Mouse (Mus musculus) kidney, adult 18-20 months (tissue): ENCODE results near the gene Fam129b.
A peak's percentile ranks its signal among the peaks of the same experiment; 100 is the strongest.

Source experiments
- DNase-seq: peaks from one replicate; pipeline ENCODE4 v3.0.0; 2021

Fam129b gene

DNA sequence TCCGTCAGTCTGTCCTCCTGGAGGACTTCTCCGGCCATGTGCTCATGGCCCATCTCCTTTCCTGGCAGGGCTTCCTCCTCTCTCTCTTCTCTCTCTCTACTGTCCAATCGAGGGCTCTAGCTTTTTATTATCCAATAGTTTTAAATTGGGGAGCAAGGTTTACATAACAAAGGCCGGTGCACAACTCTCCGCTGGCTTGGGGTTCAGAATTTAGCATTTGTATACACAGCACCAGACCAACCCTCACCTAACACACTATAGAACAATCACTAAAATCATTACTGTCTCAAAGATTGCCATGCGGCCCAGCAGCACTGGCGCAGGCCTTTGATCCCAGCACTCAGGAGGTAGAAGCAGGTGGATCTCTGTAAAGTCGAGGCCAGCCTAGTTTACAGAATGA is 15.1 kb upstream of the Fam129b start:
- no peak for DNase-seq

DNA sequence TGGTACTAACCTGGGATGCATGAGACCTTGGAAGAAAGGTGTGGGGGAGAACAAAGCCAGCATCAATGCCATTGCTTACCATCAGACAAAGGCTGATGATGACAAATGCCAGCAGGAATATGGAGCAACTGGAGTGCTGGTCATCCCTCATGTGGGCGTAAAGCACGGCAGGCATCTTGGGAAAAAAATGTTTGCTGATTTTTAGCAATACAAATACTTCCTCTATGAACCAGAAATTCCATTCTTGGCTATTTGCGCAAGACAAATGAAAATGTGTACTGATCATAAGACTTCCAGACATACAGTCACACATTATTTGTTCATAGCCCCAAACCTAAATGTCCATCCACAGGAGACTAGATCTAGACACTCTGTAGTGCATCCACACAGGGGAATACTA is 12.6 kb upstream of the Fam129b start:
- no peak for DNase-seq

DNA sequence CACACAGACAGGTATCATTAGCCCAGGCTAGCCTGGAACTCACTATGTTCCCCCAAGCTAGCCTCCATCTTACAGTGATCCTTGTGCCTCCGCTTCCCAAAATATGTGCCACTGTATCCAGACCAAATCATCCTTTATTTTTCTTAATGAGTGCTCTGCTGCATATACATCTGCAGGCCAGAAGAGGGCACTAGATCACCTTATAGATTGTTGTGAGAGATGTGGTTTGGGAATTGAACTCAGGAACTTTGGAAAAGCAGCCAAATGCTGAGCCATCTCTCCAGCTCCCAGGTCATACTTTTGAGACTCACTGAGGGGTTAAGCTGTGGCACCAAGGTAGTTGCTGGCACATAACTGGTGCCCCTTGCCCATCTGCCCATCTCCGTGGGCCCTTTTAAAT is 11.2 kb upstream of the Fam129b start:
- DNase-seq = peak; percentile 26

DNA sequence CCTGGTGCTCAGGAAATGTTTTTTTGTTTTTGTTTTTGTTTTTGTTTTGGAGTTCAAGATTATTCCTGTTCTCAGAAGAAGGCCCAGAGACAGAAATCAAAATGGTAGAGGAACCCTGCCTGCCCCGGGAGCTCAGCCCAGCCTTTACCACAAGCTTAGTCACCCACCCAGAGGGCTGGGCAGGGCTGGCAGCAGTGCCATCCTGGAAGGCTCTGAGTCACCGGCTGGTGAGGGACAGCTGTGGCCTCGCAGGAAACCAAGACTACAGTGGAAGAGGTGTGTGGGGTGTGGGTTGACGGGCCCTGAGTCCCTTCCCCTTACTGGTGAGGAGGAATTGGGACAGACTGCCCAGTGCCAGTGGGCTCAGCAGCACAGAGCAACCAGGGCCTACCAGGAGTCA is 8.6 kb upstream of the Fam129b start:
- no peak for DNase-seq

DNA sequence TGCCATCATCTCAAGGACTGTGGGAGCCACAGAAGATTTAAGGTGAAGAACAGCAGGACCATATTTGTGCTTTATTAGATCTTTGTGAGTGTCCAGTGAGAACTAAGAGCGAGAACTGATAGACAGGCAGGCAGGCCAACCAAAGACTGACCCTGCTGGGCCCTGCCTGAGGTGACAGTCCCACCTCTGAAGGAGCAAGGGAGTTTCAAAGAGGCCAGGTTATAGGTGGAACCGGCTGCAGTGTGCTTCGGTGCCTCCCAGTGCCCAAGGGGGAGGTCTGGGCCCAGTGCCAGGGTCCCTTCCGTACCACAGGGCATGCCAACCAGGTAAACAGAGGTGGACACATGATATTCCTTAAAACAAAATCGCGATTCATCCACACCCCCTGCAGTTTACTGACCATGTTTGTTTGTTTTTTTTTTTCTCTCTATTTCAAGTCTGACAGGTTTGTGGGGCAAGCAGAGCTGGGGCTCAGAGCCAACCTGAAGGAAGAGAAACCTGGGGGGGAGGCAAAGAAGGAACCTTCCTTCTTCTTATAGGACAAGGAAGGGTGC is 6.1 kb upstream of the Fam129b start:
- DNase-seq = peak; percentile 33

DNA sequence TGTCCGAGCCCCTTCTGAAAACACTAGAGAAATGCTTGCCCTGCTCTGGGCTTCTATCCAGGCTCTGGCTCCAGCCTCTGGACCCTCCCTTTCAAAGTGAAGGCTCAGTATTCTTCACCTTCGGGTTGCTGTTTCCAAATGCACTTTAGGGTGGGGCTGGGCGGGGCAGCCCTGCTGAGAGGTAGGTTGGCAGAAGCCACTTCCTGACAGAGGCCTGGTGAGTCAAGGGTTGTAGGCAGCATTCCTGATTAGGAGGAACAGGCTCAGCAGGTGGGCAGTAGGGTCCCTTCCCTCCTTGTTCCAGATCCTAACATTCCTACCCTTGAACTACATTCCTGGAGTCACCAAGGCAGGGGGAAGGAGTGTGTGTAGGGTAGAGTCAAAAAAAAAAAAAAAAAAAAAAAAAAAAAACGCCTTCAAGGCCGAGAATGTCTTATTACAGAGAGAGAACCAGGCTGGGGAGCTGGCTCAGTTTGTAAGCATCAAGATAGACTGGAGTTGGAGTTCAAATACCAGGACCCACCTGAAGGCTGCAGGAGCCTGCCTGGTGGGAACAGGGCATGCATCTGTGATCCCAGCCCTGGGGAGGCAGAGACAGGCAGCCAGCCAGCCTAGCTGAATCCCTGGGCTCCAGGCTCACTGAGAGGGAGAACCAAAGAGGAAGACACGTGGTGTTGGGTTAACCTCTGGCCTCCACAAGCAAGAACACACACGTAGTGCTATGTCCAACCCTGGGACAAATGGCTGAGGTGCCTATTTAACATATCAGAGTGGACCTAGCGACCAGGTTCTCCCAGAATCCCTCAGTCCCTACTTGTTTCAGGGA is 5.4 kb upstream of the Fam129b start:
- no peak for DNase-seq

DNA sequence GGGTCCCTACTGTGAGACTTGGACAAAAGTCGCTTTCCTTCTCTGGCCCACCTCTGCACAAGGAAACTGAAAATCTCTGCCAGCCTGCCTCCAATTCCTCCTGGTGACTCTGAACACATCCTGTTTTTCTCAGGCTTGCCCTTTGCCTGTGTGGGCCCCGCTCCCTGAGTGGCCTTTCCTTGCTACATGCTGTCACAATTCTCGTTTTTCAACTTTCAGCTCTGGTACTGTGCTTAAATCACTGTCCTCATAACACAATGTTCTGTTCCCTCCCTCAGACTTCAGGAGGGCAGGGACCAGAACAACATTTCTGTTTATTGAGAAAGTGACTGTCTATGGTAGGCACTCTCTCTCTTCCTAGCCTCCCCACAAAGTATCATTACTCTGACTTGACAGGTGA is 1.8 kb upstream of the Fam129b start:
- no peak for DNase-seq

DNA sequence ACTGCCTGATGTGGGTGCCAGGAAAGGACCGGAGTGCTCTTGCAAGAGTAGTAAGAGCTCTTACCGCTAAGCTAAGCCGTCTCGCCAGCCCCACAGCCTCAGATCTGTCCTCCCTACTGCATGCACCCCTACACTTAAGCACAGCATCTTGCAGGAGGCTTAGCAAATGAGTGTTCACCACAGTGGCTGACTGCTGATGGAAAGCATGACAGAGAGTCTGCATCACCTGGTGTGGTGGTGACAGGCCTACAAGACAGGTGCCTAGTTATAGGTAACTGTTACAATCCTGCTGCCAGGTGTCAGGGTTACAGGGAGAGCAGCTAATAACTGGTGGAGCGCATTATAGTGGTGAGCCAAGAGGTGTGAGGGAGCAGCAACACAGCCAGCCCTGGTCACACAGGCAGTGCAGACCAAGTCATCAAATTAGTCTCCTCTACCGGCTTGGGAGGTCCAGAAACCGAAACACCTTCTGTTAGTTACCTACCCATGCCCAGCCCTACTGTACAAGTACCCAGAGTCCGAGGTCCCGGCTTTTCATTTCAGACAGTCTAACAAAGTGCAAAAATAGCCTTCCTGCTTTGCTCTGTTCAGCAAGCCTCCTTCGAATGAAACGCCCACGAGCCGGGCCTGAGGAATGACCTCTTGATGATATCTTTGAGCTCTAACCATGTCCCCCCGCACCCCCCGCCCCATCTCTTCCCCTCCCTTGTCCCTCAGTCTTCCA is 801 bp upstream of the Fam129b start:
- DNase-seq = no peak

DNA sequence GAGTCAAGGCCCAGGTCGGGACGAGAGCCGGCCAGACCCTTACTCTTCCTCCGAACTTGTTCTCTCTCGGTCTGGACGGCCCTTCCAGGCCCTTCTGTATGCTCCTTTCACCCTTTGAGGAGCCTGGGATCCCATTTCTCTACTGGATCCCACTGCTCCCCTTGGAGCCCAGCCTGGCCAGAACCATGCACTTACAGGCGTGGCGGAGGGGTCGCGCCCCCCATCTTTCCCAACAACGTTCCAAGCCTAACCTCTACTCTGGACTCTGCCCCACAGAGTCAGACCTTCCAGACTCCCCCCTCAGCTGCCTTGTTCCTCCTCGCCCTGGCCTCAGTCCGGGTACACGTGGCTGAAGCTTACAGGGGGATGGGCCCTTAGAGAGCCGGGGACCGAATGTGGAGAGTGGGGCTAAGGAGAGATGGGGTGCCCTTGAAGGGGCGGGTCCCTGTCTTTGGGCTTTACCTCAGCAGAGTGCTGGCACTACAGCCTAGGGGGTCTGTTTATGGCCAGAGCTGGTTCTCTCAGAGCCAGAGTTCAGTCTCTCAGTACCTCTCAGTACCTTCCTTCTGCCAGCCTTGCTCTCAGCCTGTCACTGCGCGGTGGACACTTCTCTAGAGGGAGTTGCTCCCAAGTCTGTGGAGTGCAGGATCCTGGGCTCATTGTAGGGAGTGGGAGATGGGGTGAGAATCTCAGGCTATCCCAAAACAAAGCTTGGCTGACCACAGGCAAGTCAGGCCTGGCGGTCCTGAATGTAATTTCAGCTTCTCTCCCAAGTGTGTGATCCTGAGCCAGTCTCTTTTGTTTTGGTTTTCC is 782 bp downstream of the Fam129b start:
- no peak for DNase-seq

DNA sequence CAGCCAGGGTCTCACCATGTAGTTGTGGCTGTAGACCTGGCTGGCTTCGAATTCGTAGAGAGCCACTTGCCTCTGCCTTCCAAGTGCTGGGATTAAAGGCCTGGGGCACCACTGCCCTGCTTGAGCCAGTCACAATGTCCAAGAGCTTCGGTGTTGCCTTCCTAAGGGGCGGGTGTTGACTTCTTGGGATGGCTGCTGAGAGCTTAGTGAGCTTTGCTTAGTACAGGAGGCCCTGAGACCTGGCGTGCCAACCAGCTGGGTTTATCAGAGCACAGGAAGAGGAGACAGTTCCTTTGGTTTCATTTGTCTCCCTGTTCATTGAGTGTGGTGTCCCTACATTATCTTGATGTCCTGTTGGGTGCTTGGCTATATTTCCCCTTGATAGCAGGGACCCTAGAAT is 1.4 kb downstream of the Fam129b start:
- DNase-seq = no peak

DNA sequence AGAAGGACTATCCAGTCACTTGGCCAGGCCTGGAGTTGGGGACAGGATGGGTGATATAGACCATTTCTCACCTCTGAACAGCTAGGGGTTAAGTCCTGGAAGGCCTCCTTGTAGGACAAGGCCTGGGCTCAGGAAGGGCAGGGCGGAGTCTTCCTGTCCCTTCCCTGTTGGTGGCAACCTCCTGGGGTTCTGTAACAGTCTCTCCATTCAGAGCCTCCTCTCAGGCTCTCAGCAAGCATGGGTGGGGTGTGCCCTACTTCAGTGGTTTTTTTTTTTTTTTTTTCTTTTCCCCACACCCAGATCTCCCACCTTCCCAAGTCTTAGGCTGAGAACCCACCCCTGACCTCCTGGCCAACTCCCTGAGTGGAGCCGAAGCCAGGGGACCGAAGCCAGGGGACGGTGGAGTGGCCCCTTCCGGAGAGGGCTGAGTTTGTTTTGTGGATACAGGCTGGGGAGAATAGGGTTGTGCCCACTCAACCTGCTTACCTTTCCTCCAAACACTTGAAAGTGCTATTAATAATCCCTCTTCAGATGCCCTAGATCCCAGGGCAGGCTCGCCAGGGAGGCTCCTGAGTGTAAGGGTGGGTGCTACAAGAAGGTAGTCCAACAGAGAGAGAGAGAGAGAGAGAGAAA is 2.0 kb downstream of the Fam129b start:
- DNase-seq = no peak

DNA sequence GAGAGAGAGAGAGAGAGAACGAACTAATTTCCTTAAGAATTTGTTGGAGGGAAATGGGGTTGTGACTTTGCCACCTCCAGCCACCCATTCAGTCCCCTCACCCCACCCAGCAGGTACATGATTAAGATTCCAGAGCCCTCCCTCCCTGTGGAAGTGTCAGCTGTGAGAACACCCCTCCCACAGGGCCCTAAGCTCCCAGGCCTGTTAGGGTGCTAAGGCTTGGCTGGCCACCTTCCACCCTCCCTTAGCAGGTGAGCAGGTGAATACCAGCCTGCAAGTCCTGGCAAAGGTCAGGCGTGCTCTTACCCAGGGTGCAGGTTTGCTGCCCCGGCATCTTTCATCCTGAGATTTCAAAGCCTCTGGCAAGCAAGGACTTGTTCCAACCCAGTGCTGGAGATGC is 2.5 kb downstream of the Fam129b start:
- peak; percentile 42 for DNase-seq

DNA sequence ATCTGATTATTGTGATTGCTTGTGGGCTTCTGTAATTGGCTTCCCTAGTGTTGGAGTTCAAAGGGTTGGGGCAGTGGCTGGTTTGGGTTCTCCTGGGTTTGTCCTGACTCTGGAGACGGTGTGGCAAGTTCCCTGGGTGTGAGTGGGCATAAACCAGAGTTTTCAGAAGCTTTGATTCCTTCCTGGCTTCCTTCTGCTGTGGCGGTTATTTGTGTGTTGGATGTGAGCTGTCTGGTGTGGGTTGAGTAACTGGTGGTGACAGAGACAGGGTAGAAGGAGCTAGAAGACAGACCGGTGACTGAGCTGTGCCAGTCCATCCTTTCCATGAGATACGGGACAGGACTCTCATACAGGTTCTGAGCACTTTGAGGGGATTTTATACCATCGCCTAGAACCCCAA is 3.7 kb downstream of the Fam129b start:
- no peak for DNase-seq

DNA sequence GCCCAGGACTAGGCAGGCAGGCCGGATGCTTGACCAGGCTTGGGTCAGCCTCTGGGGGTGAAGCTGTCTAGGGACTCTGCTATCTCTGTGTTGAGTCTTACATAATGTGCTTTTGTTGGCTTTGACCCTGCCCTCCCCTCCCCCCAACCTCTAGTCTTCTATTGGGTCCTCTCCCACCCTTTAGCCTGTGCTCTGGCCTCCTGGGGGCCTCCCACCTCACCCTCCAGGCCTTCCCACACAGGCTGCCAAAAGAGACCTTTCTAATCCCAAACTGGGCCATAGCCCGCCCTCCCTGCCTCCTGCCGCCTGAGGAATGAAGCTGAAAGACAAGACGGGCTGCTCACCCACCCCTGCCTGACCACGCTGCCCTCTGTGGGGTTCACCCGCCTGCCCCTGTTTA is 5.1 kb downstream of the Fam129b start:
- no peak for DNase-seq

DNA sequence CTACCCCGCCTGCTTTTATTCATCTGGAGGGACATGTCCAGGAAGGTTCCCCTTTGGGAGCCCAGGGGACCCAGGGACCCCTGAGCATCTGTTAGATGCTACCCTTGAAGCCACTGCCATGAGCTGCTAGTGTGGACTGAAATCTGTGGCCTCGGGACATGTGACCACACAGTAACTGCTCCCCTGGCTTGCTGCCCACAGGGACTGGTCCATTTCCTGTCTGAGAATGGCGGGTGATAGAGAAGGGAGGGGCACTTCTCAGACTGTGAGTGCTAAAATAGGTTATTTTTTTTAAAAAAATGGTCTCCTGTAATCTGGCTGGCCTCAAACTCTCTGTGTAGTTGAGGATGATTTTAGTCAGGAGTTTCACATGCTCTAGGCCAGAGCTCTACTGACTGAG is 5.8 kb downstream of the Fam129b start:
- peak; percentile 78 for DNase-seq

DNA sequence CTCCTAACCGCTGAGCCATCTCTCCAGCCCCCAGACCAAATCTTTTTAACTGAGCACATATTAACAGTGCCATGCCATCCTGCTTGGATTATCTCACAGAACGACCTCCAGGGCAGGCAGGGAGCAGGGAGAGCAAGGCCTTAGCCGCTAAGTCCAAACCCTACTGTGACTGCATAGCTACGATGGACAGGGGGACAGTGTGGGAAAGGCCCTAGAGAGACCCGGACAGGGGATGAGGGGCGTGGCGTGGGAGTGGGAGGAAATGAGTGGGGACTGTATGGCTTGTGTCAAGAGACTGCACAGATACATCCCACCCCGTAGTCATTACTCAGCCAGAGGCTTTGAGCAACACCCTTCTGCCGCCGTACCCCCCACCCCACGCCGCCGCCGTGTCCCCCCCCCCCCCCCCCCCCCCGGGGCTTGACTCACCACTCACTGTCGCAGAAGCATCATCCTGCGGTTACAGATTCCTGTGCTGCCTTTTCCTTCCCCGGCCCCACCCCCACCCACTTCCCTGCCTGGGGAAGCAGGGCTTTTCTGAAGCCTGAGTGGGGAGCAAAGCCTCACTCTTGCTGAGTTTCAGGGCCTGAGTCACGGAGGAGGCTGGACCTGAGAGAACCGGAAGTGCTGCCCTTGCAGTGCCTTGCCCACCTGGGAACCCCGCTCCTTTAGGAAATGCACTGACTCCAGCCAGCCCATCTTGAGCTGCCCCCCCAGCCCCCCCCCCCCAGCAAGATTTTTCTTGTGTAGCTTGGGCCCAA is 6.5 kb downstream of the Fam129b start:
- DNase-seq = peak; percentile 31

DNA sequence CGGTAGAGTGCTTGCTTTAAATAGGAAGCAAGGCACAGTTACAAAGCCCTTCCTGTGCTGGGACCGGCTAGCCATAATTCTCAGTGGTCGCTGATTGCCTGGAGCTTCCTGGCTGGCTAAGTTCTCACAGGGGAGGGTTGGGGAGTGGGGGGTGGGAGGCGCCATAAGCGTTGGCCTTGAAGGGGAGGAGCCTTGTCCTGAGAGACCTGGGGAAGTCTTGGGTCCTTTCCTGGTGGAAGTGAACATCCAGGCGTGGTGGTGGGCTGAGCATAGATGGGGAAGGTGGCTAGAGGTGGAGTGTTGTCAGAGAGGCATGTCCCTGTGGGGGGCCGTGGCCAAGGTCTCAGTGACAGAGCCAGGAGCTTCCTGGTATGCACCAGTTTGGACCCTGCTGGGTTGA is 8.8 kb downstream of the Fam129b start:
- DNase-seq = no peak

DNA sequence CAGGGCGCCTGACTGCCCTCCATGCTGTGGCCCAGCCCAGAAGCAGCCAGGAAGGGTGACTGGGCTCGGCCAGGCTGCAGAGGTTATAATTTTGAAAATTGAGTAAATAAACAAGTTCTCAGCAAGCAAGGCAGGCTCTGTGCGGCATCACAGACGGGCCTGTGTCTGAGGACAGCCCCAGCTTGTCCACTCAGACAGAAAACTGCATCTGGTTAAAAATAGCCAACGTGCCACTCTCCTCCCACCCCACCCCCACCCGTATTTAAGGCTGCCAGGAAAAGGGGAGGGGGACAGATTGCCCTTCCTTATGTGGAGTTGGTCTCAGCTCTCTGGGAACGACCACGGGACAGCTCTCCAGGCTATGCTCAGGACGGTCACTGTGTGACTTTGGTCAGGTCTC is 12.1 kb downstream of the Fam129b start:
- no peak for DNase-seq

DNA sequence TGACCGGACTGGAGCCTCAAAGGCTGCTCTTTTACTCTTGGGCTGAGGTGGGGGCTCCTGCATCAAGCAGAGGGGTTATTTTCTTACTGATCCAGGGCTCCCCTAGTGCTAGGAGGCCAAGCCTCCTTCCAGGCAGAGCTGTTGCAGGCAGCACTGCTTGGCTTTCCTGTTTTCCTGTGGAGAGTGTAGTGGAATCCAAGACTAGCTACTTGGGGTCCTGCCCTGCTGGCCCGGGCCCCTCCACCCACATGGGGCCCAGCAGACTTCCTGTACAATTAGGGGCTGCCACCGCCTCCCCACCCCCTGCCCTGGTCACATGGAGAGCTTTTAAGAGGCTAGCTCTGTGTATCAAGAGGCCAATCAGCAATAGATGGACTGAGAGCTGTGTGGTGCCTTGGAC is 12.6 kb downstream of the Fam129b start:
- no peak for DNase-seq

DNA sequence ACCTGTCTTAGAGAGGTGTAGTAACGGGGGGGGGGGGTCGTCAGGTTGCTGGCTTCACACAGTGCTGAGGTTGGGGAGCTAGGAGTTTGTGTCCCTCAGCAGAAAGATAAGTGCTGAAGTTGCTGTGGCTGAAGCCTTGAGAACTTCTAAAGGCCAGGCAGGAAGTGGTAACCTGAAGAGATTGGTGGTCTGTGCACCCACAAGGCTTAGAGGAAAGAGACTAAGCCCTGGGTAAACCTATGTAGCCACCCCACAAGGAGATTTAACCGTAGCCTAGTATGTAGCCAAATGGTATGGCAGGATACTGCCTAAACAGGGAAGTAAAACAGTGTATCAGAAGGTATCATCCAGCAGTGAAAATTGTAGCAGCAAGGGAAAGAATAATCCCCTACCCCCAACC is 14.4 kb downstream of the Fam129b start:
- DNase-seq = no peak

DNA sequence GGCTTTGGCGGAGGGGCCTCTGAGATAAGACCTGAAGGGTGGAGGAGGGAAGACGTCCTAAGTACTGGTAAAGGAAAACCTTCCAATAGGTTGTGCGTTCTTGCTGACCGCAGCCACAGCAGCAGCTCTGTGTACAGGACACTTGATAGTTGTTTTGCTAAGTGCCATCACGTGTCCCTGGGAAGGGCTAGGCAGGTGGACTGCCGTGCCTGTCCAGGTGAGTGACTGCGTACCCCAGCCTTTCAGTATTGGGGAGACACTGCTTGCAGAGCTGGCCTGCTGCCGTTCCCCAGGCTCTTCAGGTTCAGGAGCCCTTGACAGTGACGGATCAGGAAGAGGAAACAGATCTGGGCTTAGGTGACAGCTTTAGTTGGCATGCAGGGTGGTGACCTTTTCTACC is 15.4 kb downstream of the Fam129b start:
- DNase-seq = no peak

DNA sequence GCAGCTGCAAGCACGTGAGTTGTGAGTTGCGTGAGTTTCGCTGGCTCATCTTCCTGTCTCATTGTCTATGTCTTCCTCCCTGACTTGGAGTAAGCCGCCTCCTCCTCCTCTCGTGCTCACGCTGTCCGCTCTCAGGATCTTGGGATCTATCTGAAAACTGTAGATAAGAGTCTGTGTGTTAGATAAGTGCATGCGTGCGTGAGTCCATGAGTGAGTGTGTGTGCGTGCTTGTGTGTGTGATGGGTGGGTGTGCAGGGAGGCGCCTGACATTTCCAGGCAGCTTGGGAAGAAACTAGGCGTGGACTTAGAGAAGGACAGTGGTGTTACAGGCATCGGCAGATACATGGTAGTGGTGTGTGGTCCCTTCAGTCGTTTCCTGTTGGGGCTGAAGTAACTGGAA is 16.6 kb downstream of the Fam129b start:
- DNase-seq = no peak
